Mouse (Mus musculus): Measurements from ENCODE around the gene Mier3. TPM values are rescaled to one million over a fixed set of nuclear protein-coding genes. Genes with fewer than 3 reads are reported as not detected.

The Mier3 gene
- 10 to 100 TPM; 19.7 to 20.4 TPM for total RNA-seq (2021)
- long read RNA-seq, experiment 1, partial matches to known transcripts = 4 of 5 reads
- long read RNA-seq, experiment 1, other reads (novel, unspliced or antisense) = 1 of 5 reads
- long read RNA-seq, experiment 2, partial matches to known transcripts = 1 of 1 reads
- long read RNA-seq, experiment 2, other reads (novel, unspliced or antisense) = 0 of 1 reads

GRCm38 (mm10) chr13:111680679-111681078, at the start of gene Mier3:
Gene Mier3 (plus strand): TSS chr13:111680979.
- no peak for DNase-seq (ENCODE audit: low spot score in 2 of 2)
- intact Hi-C loops (cut with DNase I) = no loop called here

- intact Hi-C loops (cut with DNase I) = no loop called here
Measured at GRCm38 (mm10) chr13:111634163-111635160, 46.3 kb upstream of the Mier3 start.

GRCm38 (mm10) chr13:111640319-111640718, 40.5 kb upstream of the Mier3 start:
- intact Hi-C loops (cut with DNase I) = no loop called here

More at GRCm38 (mm10) chr13:111634163-111635160, 46.3 kb upstream of the Mier3 start:
- DNase-seq (ENCODE audit: low spot score in 2 of 2) = no peak

GRCm38 (mm10) chr13:111643636-111644035, 37.1 kb upstream of the Mier3 start:
- DNase-seq (ENCODE audit: low spot score in 2 of 2) = no peak
- intact Hi-C loops (cut with DNase I) = no loop called here

More at GRCm38 (mm10) chr13:111640319-111640718, 40.5 kb upstream of the Mier3 start:
- no peak for DNase-seq (ENCODE audit: low spot score in 2 of 2)

DNA sequence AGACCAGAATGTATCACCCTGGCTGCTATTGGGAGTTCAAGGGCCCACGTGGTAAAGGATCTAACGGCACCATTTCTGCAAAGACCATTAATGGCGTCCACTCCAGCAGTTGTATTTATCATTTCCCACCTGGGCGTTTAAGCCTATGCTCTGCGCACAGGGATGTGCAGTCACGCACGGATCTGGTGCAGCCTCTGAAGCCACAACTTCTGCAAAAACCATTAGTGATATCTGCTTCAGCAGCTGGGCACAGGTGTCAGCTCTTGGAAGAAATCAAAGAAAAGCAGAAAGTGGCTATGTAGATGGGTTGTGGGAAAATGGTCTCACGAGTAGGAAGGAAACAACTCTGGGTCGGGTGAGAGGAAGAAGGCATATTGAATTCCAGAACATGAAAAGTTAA, 34.6 kb upstream of the Mier3 start:
- intact Hi-C loops (cut with DNase I) = no loop called here

DNA sequence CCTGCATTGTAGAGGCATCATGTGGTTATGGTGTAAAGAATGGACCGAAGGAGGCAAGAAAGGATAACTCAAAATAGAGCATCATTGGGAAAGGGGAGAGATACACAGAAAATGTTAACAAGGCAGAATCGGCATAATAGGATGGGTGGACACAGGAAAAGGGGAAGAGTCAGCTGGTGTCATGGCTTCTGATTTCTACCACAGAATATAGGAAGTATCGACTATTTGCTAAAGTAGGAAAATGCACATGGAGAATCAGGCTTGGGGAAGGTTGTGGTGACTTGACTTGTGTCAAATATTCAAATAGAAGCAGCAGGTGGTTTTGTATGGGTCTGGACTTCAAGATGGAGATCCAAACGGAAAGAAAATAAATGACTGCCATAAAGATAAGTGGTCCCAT, 33.5 kb upstream of the Mier3 start:
- no peak for DNase-seq (ENCODE audit: low spot score in 2 of 2)
- intact Hi-C loops (cut with DNase I) = no loop called here

More for the DNA sequence above, 34.6 kb upstream of the Mier3 start:
- no peak for DNase-seq (ENCODE audit: low spot score in 2 of 2)

- DNase-seq (ENCODE audit: low spot score in 2 of 2) = no peak
- intact Hi-C loops (cut with DNase I) = no loop called here
Measured at GRCm38 (mm10) chr13:111651020-111651419, 29.8 kb upstream of the Mier3 start.

- intact Hi-C loops (cut with DNase I) = no loop called here
- no peak for DNase-seq (ENCODE audit: low spot score in 2 of 2)
Measured at GRCm38 (mm10) chr13:111655273-111655672, 25.5 kb upstream of the Mier3 start.

DNA sequence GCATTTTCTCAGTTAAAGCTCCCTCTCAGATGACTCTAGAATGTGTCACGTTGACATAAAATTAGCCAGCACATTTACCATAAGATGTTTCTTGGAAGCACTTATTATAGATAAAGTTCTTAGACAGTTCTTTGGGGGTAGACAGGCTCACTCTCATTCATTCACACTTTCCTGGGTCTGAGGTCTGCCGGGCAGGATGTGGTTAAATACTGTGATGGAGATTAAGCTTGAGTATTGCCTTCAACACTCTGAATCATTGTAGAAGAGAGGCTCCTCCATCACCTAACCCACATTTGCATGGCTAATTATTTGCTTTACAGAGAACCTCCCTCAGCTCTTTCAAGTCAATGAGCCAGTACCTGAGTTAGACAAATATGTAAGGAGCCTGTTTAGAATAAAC, 24.9 kb upstream of the Mier3 start:
- intact Hi-C loops (cut with DNase I) = no loop called here
- no peak for DNase-seq (ENCODE audit: low spot score in 2 of 2)

DNA sequence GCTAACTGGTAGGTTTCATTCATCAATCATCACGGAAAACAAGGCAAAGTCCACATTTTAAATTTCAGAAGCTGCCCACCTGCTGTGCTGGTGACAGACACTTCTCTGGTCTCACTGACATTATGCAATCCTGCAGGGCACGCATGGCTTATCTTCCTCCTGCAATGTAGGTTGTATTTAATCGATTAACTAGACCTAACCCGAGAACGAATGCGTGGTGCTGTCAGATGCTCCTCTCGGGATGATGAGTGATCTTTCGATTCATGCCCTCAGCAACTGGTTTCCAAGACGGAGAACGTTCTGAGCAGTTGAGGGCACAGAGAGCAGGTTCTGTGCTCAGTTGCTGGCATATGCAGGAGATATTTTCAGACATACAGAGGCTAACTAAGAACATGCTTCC, 24.5 kb upstream of the Mier3 start:
- intact Hi-C loops (cut with DNase I) = no loop called here
- no peak for DNase-seq (ENCODE audit: low spot score in 2 of 2)

DNA sequence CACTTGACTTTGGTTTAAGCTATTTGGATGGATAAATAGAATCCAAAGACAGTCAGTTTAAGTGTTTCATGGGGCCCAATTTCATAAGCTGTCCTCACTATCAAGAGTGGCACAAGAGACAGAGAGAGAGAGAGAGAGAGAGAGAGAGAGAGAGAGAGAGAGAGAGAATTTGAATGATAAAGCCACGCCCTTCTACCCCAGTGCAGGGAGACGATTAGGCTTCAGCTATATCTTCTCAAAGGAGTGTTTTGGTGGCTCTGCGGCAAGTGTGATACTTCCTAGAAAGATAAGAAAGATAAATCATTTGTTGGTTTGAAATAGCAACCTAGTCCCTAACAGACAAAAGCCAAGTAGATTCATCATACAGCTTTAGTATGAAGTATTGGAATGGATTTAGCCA, 24.0 kb upstream of the Mier3 start:
- intact Hi-C loops (cut with DNase I) = no loop called here
- DNase-seq (ENCODE audit: low spot score in 2 of 2) = no peak

- intact Hi-C loops (cut with DNase I) = no loop called here
- no peak for DNase-seq (ENCODE audit: low spot score in 2 of 2)
Measured at GRCm38 (mm10) chr13:111658501-111659280, 22.1 kb upstream of the Mier3 start.

GRCm38 (mm10) chr13:111659430-111659829, 21.3 kb upstream of the Mier3 start:
- intact Hi-C loops (cut with DNase I) = no loop called here
- DNase-seq (ENCODE audit: low spot score in 2 of 2) = no peak

DNA sequence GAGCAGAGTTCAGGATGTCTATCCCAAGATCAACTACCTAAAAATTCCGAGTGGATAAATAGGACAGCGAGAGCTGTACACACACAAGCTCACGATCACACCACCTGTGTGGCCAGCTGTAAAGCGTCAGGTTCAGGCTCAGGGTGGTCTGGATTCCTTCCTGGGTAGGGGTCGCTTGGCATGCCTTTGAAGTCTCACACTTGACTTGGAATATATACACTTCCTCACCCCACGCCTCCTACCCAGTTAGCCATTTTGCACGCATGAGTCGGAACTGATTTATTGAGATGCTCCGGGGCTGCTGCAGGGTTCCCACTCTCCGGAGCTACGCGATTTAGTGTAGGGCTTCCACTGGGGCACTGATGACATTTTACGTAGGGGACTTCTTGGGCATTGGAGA, 20.7 kb upstream of the Mier3 start:
- no peak for DNase-seq (ENCODE audit: low spot score in 2 of 2)

DNA sequence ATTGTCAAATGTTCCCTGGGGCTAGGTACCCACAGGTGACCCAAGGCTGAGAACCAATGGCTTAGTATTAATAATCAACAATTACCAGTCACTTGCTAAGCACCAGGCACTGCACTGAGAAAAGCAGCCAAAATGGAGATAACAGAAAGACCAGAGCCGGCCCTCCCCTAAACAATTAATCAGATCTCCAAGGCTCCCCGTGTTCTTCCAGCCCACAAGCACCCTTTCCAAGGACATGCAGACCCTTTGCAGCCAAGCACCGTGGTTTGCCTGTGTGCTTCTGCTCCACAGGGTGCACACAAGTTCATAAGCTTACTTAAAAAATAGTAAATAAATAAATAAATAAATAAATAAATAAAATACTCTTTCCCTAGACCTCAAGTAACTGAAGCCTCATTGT, 20.2 kb upstream of the Mier3 start:
- no peak for DNase-seq (ENCODE audit: low spot score in 2 of 2)
- intact Hi-C loops (cut with DNase I) = no loop called here

More for the DNA sequence above, 20.7 kb upstream of the Mier3 start:
- intact Hi-C loops (cut with DNase I) = no loop called here

DNA sequence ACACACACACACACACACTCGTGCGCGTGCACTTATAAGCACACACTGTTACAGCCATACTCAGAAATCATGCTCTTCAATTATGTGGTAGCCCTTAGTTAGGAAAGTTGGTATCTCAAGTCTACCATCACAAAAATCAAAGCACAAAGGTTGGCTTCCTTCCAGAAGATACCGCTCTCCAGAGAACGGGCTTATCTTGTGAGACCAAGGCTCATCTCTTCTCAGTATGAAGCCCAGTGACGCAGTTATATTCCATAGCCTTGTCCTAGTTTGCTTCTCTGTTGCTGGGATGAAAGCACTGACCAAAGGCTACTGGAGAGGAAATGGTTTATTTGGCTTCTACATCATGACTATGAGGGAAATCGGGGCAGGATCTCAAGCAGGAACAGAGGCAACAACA, 12.8 kb upstream of the Mier3 start:
- intact Hi-C loops (cut with DNase I) = no loop called here
- no peak for DNase-seq (ENCODE audit: low spot score in 2 of 2)

DNA sequence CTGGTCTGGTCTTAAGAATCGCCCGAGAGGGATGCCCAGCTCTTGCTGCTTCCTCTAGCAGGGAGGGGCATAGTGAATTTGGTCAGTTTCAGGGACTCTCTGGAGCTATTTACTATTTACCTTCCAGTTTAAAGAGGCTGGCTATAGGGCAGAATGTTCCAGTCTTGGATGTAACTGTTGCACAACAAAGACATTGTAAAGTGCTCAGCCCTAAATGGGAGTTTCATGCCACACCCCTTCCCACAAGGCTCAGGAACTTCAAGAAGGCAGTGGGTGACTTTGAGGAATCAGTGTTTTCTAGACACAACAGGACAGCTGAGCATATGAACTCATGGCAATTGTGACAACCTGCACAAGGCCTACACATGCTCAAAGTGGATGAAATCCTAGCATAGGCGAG, 3.9 kb upstream of the Mier3 start:
- DNase-seq (ENCODE audit: low spot score in 2 of 2) = no peak
- intact Hi-C loops (cut with DNase I) = no loop called here

- intact Hi-C loops (cut with DNase I) = loop anchor here (2.0 kb wide), 1 partner anchor 193 kb away; the partner anchor contains the start of gene Gpbp1
- DNase-seq (ENCODE audit: low spot score in 2 of 2) = no peak
Measured at GRCm38 (mm10) chr13:111684056-111684625, 3.4 kb downstream of the Mier3 start.

DNA sequence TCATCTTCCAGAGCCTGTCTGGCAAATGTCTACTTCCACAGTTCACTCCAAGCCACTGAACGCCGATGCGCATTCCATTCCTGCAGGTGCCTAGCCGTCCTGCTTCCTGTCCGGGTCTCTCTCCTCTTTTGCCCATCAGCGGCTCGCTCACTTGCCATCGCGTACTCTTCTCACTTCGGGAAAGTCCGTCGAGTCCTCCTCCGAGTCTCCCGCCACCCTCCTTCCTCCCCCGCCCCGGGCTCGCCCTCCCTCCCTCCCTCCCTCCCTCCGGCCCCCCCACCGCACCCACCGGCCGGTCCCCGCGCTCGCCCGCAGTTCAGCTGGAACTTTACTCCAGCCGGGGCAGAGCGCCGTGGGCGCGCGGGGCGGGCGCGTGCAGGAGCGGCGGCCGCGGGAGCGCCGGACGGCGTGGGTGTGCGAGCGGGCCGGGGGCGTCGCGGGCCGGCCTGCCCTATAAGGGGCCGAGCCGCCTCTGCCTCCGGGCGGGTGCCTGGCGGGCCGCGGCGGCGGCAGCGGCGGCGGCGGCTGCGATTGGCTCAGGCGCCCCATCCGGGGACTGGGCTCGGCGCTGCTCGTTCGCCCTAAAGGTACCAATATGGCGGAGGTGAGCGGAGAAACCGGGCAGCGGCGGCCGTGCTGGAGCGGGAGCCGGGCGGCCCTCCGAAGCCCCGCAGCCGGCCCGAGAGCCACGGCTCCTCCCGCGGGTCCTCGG, 5.1 kb downstream of the Mier3 start:
- DNase-seq (ENCODE audit: low spot score in 2 of 2) = peak; percentile 82 to 83
- intact Hi-C loops (cut with DNase I) = loop anchor here (2.0 kb wide), 1 partner anchor 195 kb away; the partner anchor contains the start of gene Gpbp1

Data from left cerebral cortex, postnatal 14 days (tissue).